Mouse (Mus musculus) brain, embryonic 14.5 days (tissue): ENCODE data around the gene 9530068E07Rik.

ENCODE experiments used
- CTCF ChIP-seq: fragments of 200-500 bp; IDR thresholded peaks from 2 replicates; pipeline ENCODE4 v1.5.1; 2012; ENCODE audit warnings: inconsistent platforms, mild to moderate bottlenecking, moderate library complexity, borderline replicate concordance; ENCODE audit not compliant: insufficient read depth, insufficient read length; ENCODE audit errors: extremely low read depth
- POLR2A ChIP-seq: fragments of 200-500 bp; IDR thresholded peaks from 2 replicates; pipeline ENCODE4 v1.6.1; 2012; ENCODE audit warnings: mild to moderate bottlenecking, inconsistent platforms, borderline replicate concordance; ENCODE audit not compliant: poor library complexity, insufficient read depth, insufficient read length, severe bottlenecking; ENCODE audit errors: extremely low read depth

DNA sequence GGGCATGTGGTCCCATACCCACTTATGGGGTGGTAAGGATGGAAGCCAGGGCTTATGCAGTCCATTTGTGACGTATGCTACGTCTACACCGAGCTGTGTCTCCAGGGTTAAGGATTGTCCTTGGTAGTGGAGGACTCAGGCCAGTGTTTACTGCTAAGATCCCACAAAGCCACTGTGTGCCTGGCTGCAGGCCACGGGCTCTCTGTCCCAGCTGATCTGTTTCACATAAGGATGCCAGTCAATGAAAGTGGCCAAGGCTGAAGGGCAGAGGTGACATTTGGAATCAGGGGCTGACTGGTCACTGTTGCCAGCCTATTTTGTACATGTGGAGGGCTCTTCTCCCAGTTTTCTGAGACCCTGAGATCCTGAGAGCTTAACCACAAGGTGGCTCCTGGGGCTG, 18.6 kb upstream of the 9530068E07Rik start:
- TF ChIP-seq CTCF (no peak), POLR2A (no peak)
